Mouse (Mus musculus): ENCODE results near the gene Sinhcaf. TPM values are rescaled to one million over a fixed set of nuclear protein-coding genes. Genes with fewer than 3 reads are reported as not detected.
"Not testable (repeated sequence)": the region's sequence is repeated elsewhere in the genome, so short reads cannot be mapped to it uniquely, and the experiment has no call there.

Sinhcaf gene
- polyA plus RNA-seq (2014; fragmentation: Nextera tagmentation; extraction: Ambion mirVana): 60.5 and 89.8 TPM in 2 replicates

DNA sequence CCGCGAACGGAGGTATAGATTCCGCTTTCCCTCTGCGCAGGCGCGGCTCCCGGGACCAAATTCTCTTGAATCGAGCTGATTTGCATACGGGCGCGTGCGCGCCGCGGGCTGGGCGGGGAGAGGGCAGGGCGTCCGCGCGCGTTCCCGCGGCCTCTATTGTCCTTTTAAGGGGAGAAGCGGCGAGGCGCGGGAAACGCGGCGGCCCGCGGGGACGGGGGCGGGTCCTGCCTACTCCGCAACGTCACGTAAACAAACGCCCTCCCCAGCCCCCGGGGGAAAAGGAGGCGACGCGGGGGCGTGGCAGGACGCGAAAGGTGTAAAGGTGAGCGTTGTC, at the start of gene Sinhcaf:
Gene Sinhcaf (minus strand): TSS at position 59 of the 334 bp plus-strand sequence.
- WGBS: under 1% methylated on average over 47 of the region's 47 CpGs

DNA sequence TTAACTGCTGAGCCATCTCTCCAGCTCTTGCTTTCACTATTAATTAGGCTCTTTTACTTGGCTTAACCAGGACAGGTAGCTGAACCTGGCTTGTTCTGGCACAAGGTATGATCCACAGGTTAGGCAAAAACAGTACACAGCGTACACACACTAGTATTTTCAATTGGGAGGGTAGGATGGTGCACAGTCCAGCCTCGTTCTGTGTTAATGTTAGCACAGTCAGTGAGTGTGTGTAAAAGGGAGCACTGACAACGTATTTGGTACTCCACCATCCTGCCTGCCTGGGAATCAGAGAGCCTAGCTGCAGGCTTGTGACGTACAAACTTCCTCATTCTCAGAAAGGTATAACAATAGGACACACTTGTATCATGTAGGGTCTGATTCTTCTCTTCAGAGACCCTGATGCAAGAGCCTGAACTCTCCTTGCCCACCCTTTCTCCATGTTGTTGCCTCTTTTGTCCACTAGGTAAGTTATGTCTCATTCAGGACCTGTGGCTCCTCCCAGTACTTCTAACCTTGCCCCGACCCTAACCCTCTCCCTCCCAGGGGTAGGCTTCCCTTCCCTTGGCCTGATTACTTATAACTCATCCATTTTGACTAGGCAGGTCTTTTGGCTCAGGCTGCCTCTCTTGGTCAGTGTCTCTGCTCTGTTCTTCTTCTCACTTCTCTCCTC, 48.2 kb upstream of the Sinhcaf start:
- Histone ChIP-seq H3K4me1 (ENCODE audit: control insufficient read depth, insufficient read depth, low read length) (no peaks in the 10 kb centered on the region), H3K4me3 (replicated peaks; ENCODE audit: low read depth, low read length) (no peak overlapping the region), H3K36me3 (ENCODE audit: control insufficient read depth, insufficient read depth, low read length) (peaks cover 48% of the 10 kb centered on the region), H3K9ac (replicated peaks; ENCODE audit: low read length) (no peak overlapping the region), H3K27me3 (ENCODE audit: control insufficient read depth, insufficient read depth, low read length) (no peaks in the 10 kb centered on the region), H3K9me3 (ENCODE audit: control insufficient read depth, low read length) (no peaks in the 10 kb centered on the region), H3K27ac (replicated peaks; ENCODE audit: low read depth, low read length) (no peak overlapping the region), H3K4me2 (ENCODE audit: low read length) (no peak overlapping the region)
- no peak for DNase-seq
- no peak for ATAC-seq (ENCODE audit: low FRiP score, low TSS enrichment)
- WGBS: 64% methylated on average over 5 of the region's 5 CpGs

More for the DNA sequence above, at the start of gene Sinhcaf:
- no peaks in the 10 kb centered on the region for H3K36me3 ChIP-seq (ENCODE audit: control insufficient read depth, insufficient read depth, low read length)
- H3K9ac ChIP-seq (replicated peaks; ENCODE audit: low read length): peak within 1 kb of the TSS; percentile 82
- H3K27ac ChIP-seq (replicated peaks; ENCODE audit: low read depth, low read length): peak within 1 kb of the TSS; percentile 85
- peak within 1 kb of the TSS; percentile 87 for H3K4me3 ChIP-seq (replicated peaks; ENCODE audit: low read depth, low read length)
- peak within 1 kb of the TSS; percentile 76 for H3K4me2 ChIP-seq (ENCODE audit: low read length)
- peak; percentile 100 for DNase-seq
- peak; percentile 81 for ATAC-seq (ENCODE audit: low FRiP score, low TSS enrichment)
- H3K4me1 ChIP-seq (ENCODE audit: control insufficient read depth, insufficient read depth, low read length): peaks cover 2% of the 10 kb centered on the region; the same call in 1 of the 2 replicates
- H3K27me3 ChIP-seq (ENCODE audit: control insufficient read depth, insufficient read depth, low read length): no peaks in the 10 kb centered on the region
- no peaks in the 10 kb centered on the region for H3K9me3 ChIP-seq (ENCODE audit: control insufficient read depth, low read length)

DNA sequence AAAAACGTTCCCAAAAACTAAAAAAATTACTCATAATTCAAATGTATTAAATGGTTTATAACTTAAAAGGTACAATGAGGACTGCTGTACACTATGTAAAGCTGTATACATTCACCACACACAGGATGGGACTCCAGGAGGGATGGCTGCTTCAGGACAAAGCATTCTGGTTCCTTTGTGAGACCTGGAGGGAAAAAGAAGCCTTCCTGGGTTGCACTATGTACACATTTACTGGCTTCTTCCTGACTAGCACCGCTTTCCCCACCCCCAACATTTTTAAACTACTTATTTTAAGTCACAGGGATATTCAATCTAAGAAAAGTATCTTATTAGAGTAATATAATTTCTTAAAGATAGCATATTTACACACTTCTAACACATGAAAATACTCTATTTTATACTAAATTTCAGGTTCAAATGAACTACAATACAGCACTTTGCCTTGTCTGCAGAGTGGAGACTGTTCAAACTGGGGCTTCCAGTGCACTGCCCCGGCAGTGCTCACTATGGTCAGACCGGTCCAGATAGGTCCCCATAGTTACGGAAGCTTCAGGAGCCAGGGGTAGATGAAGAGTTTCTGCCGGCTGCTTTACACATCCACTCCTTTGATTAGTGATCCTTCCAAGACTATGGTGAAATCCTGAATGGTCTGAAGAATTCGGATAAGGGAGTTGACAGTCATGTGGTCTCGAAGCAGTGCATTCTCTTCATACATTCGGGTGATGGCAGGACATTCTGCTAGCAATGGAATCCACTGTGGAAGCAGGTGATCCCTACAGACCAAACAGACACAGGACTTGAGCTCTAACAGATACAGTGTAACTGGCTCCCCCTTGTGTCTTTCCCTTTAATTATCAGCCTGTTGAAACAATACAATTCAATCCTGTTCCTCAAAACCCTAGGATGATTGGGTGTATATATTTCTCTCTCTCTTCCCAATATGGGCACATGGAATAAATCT, 47.1 kb upstream of the Sinhcaf start:
- peaks cover 43% of the 10 kb centered on the region for H3K36me3 ChIP-seq (ENCODE audit: control insufficient read depth, insufficient read depth, low read length)
- no peak overlapping the region for H3K4me3 ChIP-seq (replicated peaks; ENCODE audit: low read depth, low read length)
- H3K9me3 ChIP-seq (ENCODE audit: control insufficient read depth, low read length): no peaks in the 10 kb centered on the region
- DNase-seq: peak; percentile 74
- H3K27me3 ChIP-seq (ENCODE audit: control insufficient read depth, insufficient read depth, low read length): no peaks in the 10 kb centered on the region
- 8% methylated on average over 9 of the region's 9 CpGs for WGBS
- H3K9ac ChIP-seq (replicated peaks; ENCODE audit: low read length): 0 out of 2 replicates have a peak overlapping the region, but pooled peaks have one; percentile 6
- H3K27ac ChIP-seq (replicated peaks; ENCODE audit: low read depth, low read length): no peak overlapping the region
- H3K4me1 ChIP-seq (ENCODE audit: control insufficient read depth, insufficient read depth, low read length): no peaks in the 10 kb centered on the region
- no peak overlapping the region for H3K4me2 ChIP-seq (ENCODE audit: low read length)
- ATAC-seq (ENCODE audit: low FRiP score, low TSS enrichment): 0 out of 2 replicates have a peak, but pooled peaks have one; percentile 53

GRCm38 (mm10) chr6:148992373-148993116, 46.3 kb upstream of the Sinhcaf start:
- ATAC-seq (ENCODE audit: low FRiP score, low TSS enrichment): no peak
- Histone ChIP-seq H3K9me3 (ENCODE audit: control insufficient read depth, low read length) (no peaks in the 10 kb centered on the region), H3K27me3 (ENCODE audit: control insufficient read depth, insufficient read depth, low read length) (no peaks in the 10 kb centered on the region), H3K9ac (replicated peaks; ENCODE audit: low read length) (no peak overlapping the region), H3K36me3 (ENCODE audit: control insufficient read depth, insufficient read depth, low read length) (peaks cover 34% of the 10 kb centered on the region), H3K4me2 (ENCODE audit: low read length) (no peak overlapping the region), H3K4me3 (replicated peaks; ENCODE audit: low read depth, low read length) (no peak overlapping the region), H3K4me1 (ENCODE audit: control insufficient read depth, insufficient read depth, low read length) (no peaks in the 10 kb centered on the region), H3K27ac (replicated peaks; ENCODE audit: low read depth, low read length) (no peak overlapping the region)
- peak; percentile 31 for DNase-seq
- WGBS: 11% methylated on average over 4 of the region's 4 CpGs

DNA sequence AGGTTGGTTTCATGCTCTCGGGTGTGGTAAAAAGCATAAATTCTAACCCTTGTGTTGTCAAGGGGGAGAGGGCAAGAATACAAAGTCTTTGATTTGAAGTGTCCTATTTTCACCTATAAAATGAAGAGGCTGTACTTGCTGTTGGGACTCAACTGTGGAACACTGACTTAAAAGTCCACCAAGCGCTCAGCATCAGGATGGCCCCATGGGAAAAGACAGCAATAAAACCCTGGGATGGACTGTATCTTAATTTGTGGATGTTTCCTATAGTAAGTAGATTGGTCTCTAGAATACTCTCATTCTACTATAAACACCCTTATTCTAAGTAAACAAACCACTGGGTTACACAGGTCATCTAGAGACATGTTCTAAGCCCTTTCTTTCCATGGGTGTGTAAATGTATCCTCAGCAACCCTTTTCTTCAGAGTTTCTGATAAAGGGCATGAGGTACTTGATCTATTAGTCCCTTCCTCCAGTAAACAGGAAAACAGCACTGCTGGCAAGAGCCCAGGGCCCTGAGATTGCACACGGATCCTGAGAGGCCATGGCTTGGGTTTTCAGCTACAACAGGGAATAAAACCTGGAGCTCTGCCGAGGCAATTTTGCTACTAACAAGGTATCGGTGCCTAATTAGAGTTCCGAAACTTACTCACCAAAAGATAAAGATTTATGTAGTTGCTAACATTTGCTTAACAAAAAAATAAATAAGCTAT, 45.5 kb upstream of the Sinhcaf start:
- 28% methylated on average over 6 of the region's 6 CpGs for WGBS
- ATAC-seq (ENCODE audit: low FRiP score, low TSS enrichment): no peak

GRCm38 (mm10) chr6:148989792-148990491, 43.7 kb upstream of the Sinhcaf start:
- H3K9ac ChIP-seq (replicated peaks; ENCODE audit: low read length); H3K27ac ChIP-seq (replicated peaks; ENCODE audit: low read depth, low read length); DNase-seq; H3K4me2 ChIP-seq (ENCODE audit: low read length); H3K27me3 ChIP-seq (ENCODE audit: control insufficient read depth, insufficient read depth, low read length); ATAC-seq (ENCODE audit: low FRiP score, low TSS enrichment); H3K4me1 ChIP-seq (ENCODE audit: control insufficient read depth, insufficient read depth, low read length); H3K4me3 ChIP-seq (replicated peaks; ENCODE audit: low read depth, low read length); H3K9me3 ChIP-seq (ENCODE audit: control insufficient read depth, low read length): not testable (repeated sequence)
- peaks cover 17% of the 10 kb centered on the region for H3K36me3 ChIP-seq (ENCODE audit: control insufficient read depth, insufficient read depth, low read length)
- 92% methylated on average over 1 of the region's 3 CpGs for WGBS

More for the DNA sequence above, 45.5 kb upstream of the Sinhcaf start:
- no peaks in the 10 kb centered on the region for H3K4me1 ChIP-seq (ENCODE audit: control insufficient read depth, insufficient read depth, low read length)
- H3K9ac ChIP-seq (replicated peaks; ENCODE audit: low read length): no peak overlapping the region
- no peaks in the 10 kb centered on the region for H3K27me3 ChIP-seq (ENCODE audit: control insufficient read depth, insufficient read depth, low read length)
- peaks cover 27% of the 10 kb centered on the region for H3K36me3 ChIP-seq (ENCODE audit: control insufficient read depth, insufficient read depth, low read length)
- H3K9me3 ChIP-seq (ENCODE audit: control insufficient read depth, low read length): no peaks in the 10 kb centered on the region
- no peak overlapping the region for H3K4me2 ChIP-seq (ENCODE audit: low read length)
- H3K27ac ChIP-seq (replicated peaks; ENCODE audit: low read depth, low read length): no peak overlapping the region
- H3K4me3 ChIP-seq (replicated peaks; ENCODE audit: low read depth, low read length): no peak overlapping the region
- DNase-seq: no peak

DNA sequence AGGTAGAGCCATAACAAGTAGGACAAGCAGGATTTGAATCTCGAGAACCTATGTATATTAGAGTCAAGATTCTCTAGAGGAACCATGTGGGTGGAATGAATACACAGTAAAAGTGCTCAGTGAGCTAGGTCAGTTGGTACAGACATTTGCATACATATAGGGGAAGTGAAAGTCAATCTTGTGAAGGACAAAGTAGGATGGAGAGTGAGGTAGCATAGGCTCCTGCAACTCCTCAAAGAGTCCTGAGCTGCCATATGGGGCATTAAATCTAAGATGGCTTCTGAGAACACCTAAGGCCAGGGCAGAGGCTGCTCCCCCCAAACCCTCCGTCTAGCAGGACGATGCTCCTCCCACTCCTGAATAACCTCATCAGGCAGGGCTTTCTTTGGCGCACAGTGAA, 39.7 kb upstream of the Sinhcaf start:
- Histone ChIP-seq H3K9ac (replicated peaks; ENCODE audit: low read length) (no peak overlapping the region), H3K4me1 (ENCODE audit: control insufficient read depth, insufficient read depth, low read length) (no peaks in the 10 kb centered on the region), H3K36me3 (ENCODE audit: control insufficient read depth, insufficient read depth, low read length) (0 out of 2 replicates have a peak, but pooled peaks cover 2% of the 10 kb centered on the region), H3K4me3 (replicated peaks; ENCODE audit: low read depth, low read length) (no peak overlapping the region), H3K4me2 (ENCODE audit: low read length) (no peak overlapping the region), H3K27me3 (ENCODE audit: control insufficient read depth, insufficient read depth, low read length) (no peaks in the 10 kb centered on the region), H3K9me3 (ENCODE audit: control insufficient read depth, low read length) (no peaks in the 10 kb centered on the region), H3K27ac (replicated peaks; ENCODE audit: low read depth, low read length) (no peak overlapping the region)
- WGBS: 88% methylated on average over 4 of the region's 4 CpGs
- no peak for DNase-seq
- ATAC-seq (ENCODE audit: low FRiP score, low TSS enrichment): no peak
